Mouse (Mus musculus) stomach, adult 2 months (tissue): ENCODE results near the gene Anapc2. TPM values are rescaled to one million over a fixed set of nuclear protein-coding genes. Genes with fewer than 3 reads are reported as not detected.

Experiments used
- polyA plus RNA-seq: library from polyadenylated mRNA; depleted of rRNA; stranded (reverse); fragments of >200 nt; gene quantifications from 2 replicates; pipeline ENCODE4 v1.2.3, GENCODE M21; 2012; rRNA removed

The Anapc2 gene
- 38.5 and 51.1 TPM in 2 replicates for polyA plus RNA-seq

GRCm38 (mm10) chr2:25271827-25272511 is at the start of gene Anapc2, which contains the start of gene Ssna1:
Anapc2 (plus strand) TSS chr2:25272478.
Ssna1 (minus strand) TSS chr2:25272438.

GRCm38 (mm10) chr2:25224492-25224765 is 47.8 kb upstream of the Anapc2 start, which contains the start of gene Tubb4b:
Tubb4b (minus strand) TSS chr2:25224702.

GRCm38 (mm10) chr2:25234050-25234449 is 38.2 kb upstream of the Anapc2 start, which contains the start of gene Slc34a3:
Slc34a3 (minus strand) TSS chr2:25234364.

GRCm38 (mm10) chr2:25236614-25237013 is 35.7 kb upstream of the Anapc2 start, which contains the start of gene Rnf224:
Rnf224 (minus strand) TSS chr2:25236787.

GRCm38 (mm10) chr2:25242101-25242506 is 30.2 kb upstream of the Anapc2 start, which contains the start of the genes Rnf208 and Cysrt1:
Rnf208 (plus strand) TSS chr2:25242255.
Cysrt1 (minus strand) TSS chr2:25242452.

GRCm38 (mm10) chr2:25246183-25247072 is 25.9 kb upstream of the Anapc2 start, which contains the start of gene AL732309.1:
AL732309.1 (minus strand) TSS chr2:25246863.

GRCm38 (mm10) chr2:25255284-25255779 is 16.9 kb upstream of the Anapc2 start, which contains the start of gene Tmem203:
Tmem203 (plus strand) TSS chr2:25255439.

GRCm38 (mm10) chr2:25262291-25262767 is 9.9 kb upstream of the Anapc2 start, which contains the start of gene Tprn:
Tprn (plus strand) TSS chr2:25262618.

GRCm38 (mm10) chr2:25287927-25288649 is 15.8 kb downstream of the Anapc2 start, which contains the start of gene Tmem210:
Tmem210 (plus strand) TSS chr2:25288145.

GRCm38 (mm10) chr2:25289651-25290050 is 17.4 kb downstream of the Anapc2 start, which contains the start of gene Lrrc26:
Lrrc26 (plus strand) TSS chr2:25289915.

GRCm38 (mm10) chr2:25318971-25319773 is 46.9 kb downstream of the Anapc2 start, which contains the start of gene Grin1:
Grin1 (minus strand) TSS chr2:25319187.

GRCm38 (mm10) chr2:25332286-25333160 is 60.2 kb downstream of the Anapc2 start, which contains the start of gene Man1b1:
Man1b1 (plus strand) TSS chr2:25332338.

Other genes starting within 250 kb of the Anapc2 start
- gene Nsmf, start 218.1 kb upstream of the Anapc2 start, polyA plus RNA-seq = 43.8 and 57.8 TPM in 2 replicates
- gene Entpd8, start 192.2 kb upstream of the Anapc2 start, polyA plus RNA-seq = 6.6 and 9.0 TPM in 2 replicates
- 14.8 and 16.5 TPM in 2 replicates for gene Noxa1, start 177.3 kb upstream of the Anapc2 start, polyA plus RNA-seq
- 41.8 and 62.3 TPM in 2 replicates for gene Nrarp, start 91.7 kb upstream of the Anapc2 start, polyA plus RNA-seq
- 20.0 and 23.5 TPM in 2 replicates for gene Tor4a, start 75.6 kb upstream of the Anapc2 start, polyA plus RNA-seq
- 29.3 and 32.6 TPM in 2 replicates for gene Nelfb, start 61.0 kb upstream of the Anapc2 start, polyA plus RNA-seq
- gene Stpg3, start 57.8 kb upstream of the Anapc2 start, polyA plus RNA-seq = not detected in 2 replicates
- gene Fam166a, start 53.7 kb upstream of the Anapc2 start, polyA plus RNA-seq = 0.35 TPM in 1 of 2 replicates, not detected in the other
- 278 and 313 TPM in 2 replicates for gene Tubb4b, start 47.8 kb upstream of the Anapc2 start, polyA plus RNA-seq
- 0.29 and 0.32 TPM in 2 replicates for gene Slc34a3, start 38.1 kb upstream of the Anapc2 start, polyA plus RNA-seq
- gene Rnf224, start 35.7 kb upstream of the Anapc2 start, polyA plus RNA-seq = 0.77 and 0.82 TPM in 2 replicates
- 100 and 146 TPM in 2 replicates for gene Rnf208, start 30.2 kb upstream of the Anapc2 start, polyA plus RNA-seq
- 216 and 387 TPM in 2 replicates for gene Cysrt1, start 30.0 kb upstream of the Anapc2 start, polyA plus RNA-seq
- 24.8 and 31.7 TPM in 2 replicates for gene AL732309.1, start 25.6 kb upstream of the Anapc2 start, polyA plus RNA-seq
- gene Tmem203, start 17.0 kb upstream of the Anapc2 start, polyA plus RNA-seq = 26.1 and 51.6 TPM in 2 replicates
- gene Tprn, start 9.9 kb upstream of the Anapc2 start, polyA plus RNA-seq = 76.7 and 110 TPM in 2 replicates
- 32.6 and 42.6 TPM in 2 replicates for gene Ssna1, start within 50 bp of the Anapc2 start, polyA plus RNA-seq
- not detected in 2 replicates for gene Tmem210, start 15.7 kb downstream of the Anapc2 start, polyA plus RNA-seq
- 120 and 141 TPM in 2 replicates for gene Lrrc26, start 17.4 kb downstream of the Anapc2 start, polyA plus RNA-seq
- 1.7 and 2.6 TPM in 2 replicates for gene Grin1, start 46.7 kb downstream of the Anapc2 start, polyA plus RNA-seq
- gene Man1b1, start 59.9 kb downstream of the Anapc2 start, polyA plus RNA-seq = 6.1 and 7.3 TPM in 2 replicates
- 15.2 and 20.7 TPM in 2 replicates for gene Dpp7, start 83.9 kb downstream of the Anapc2 start, polyA plus RNA-seq
- gene Uap1l1, start 93.2 kb downstream of the Anapc2 start, polyA plus RNA-seq = 26.9 and 89.2 TPM in 2 replicates
- gene Sapcd2, start 99.8 kb downstream of the Anapc2 start, polyA plus RNA-seq = 16.2 and 18.1 TPM in 2 replicates
- gene Entpd2, start 123.4 kb downstream of the Anapc2 start, polyA plus RNA-seq = 38.6 and 41.0 TPM in 2 replicates
- gene Npdc1, start 126.9 kb downstream of the Anapc2 start, polyA plus RNA-seq = 181 and 297 TPM in 2 replicates
- 0.11 and 0.24 TPM in 2 replicates for gene Fut7, start 150.8 kb downstream of the Anapc2 start, polyA plus RNA-seq
- 17.6 and 31.4 TPM in 2 replicates for gene Abca2, start 156.2 kb downstream of the Anapc2 start, polyA plus RNA-seq
- 208 and 316 TPM in 2 replicates for gene Clic3, start 184.4 kb downstream of the Anapc2 start, polyA plus RNA-seq
- 60.7 and 89.3 TPM in 2 replicates for gene Paxx, start 188.6 kb downstream of the Anapc2 start, polyA plus RNA-seq
- gene Ptgds, start 197.6 kb downstream of the Anapc2 start, polyA plus RNA-seq = 2.0 and 3.4 TPM in 2 replicates
- gene Lcn12, start 221.4 kb downstream of the Anapc2 start, polyA plus RNA-seq = 0.26 TPM in 1 of 2 replicates, not detected in the other
- 31.7 and 32.1 TPM in 2 replicates for gene Fbxw5, start 228.3 kb downstream of the Anapc2 start, polyA plus RNA-seq
- gene C8g, start 229.2 kb downstream of the Anapc2 start, polyA plus RNA-seq = 0.94 and 1.9 TPM in 2 replicates